Mouse (Mus musculus): Measurements from ENCODE around the gene Crtc3. TPM values are rescaled to one million over a fixed set of nuclear protein-coding genes. Genes with fewer than 3 reads are reported as not detected.

Gene Crtc3
- polyA plus RNA-seq, 1 experiment from 2014 or later: 18.5 TPM

- WGBS: 90% methylated on average over 5 of the region's 5 CpGs
- Histone ChIP-seq H3K4me2 (ENCODE audit: low read length) (no peak overlapping the region), H3K4me3 (ENCODE audit: control insufficient read depth in 1 of 2, insufficient read depth in 1 of 2, low read depth in 1 of 2, low read length in 2 of 2) (no peak overlapping the region), H3K9ac (ENCODE audit: low read length) (no peak overlapping the region), H3K27ac (replicated peaks in 1 of 2; ENCODE audit: control insufficient read depth in 1 of 2, insufficient read depth in 1 of 2, low read depth in 2 of 2, low read length in 2 of 2) (no peak overlapping the region), H3K36me3 (ENCODE audit: control insufficient read depth, insufficient read depth, low read length) (peaks cover 17% of the 10 kb centered on the region), H3K4me1 (ENCODE audit: control insufficient read depth in 2 of 2, insufficient read depth in 2 of 2, low read length in 2 of 2) (peaks cover 0 to 3% of the 10 kb centered on the region in 2 experiments; a peak in 1 of 4 replicates), H3K27me3 (ENCODE audit: control insufficient read depth, insufficient read depth, low read length) (no peaks in the 10 kb centered on the region), H3K9me3 (ENCODE audit: control insufficient read depth, low read length) (no peaks in the 10 kb centered on the region)
- no peak for ATAC-seq (ENCODE audit: insufficient number of reproducible peaks, insufficient read depth, low FRiP score, low read depth)
Observed at GRCm38 (mm10) chr7:80623276-80623675, 65.4 kb downstream of the Crtc3 start.

GRCm38 (mm10) chr7:80616096-80616495 is 72.6 kb downstream of the Crtc3 start:
- Histone ChIP-seq H3K27me3 (ENCODE audit: control insufficient read depth, insufficient read depth, low read length) (no peaks in the 10 kb centered on the region), H3K36me3 (ENCODE audit: control insufficient read depth, insufficient read depth, low read length) (peaks cover 28% of the 10 kb centered on the region), H3K9ac (ENCODE audit: low read length) (no peak overlapping the region), H3K27ac (replicated peaks in 1 of 2; ENCODE audit: control insufficient read depth in 1 of 2, insufficient read depth in 1 of 2, low read depth in 2 of 2, low read length in 2 of 2) (no peak overlapping the region), H3K4me1 (ENCODE audit: control insufficient read depth in 2 of 2, insufficient read depth in 2 of 2, low read length in 2 of 2) (peaks cover 13 to 14% of the 10 kb centered on the region in 2 experiments), H3K4me3 (ENCODE audit: control insufficient read depth in 1 of 2, insufficient read depth in 1 of 2, low read depth in 1 of 2, low read length in 2 of 2) (no peak overlapping the region), H3K9me3 (ENCODE audit: control insufficient read depth, low read length) (no peaks in the 10 kb centered on the region), H3K4me2 (ENCODE audit: low read length) (no peak overlapping the region)
- WGBS: 77% methylated on average over 9 of the region's 9 CpGs
- ATAC-seq (ENCODE audit: insufficient number of reproducible peaks, insufficient read depth, low FRiP score, low read depth): no peak

- Histone ChIP-seq H3K4me2 (ENCODE audit: low read length) (no peak overlapping the region), H3K27me3 (ENCODE audit: control insufficient read depth, insufficient read depth, low read length) (no peaks in the 10 kb centered on the region), H3K4me1 (ENCODE audit: control insufficient read depth in 2 of 2, insufficient read depth in 2 of 2, low read length in 2 of 2) (peaks cover 13 to 14% of the 10 kb centered on the region in 2 experiments), H3K4me3 (ENCODE audit: control insufficient read depth in 1 of 2, insufficient read depth in 1 of 2, low read depth in 1 of 2, low read length in 2 of 2) (no peak overlapping the region), H3K9me3 (ENCODE audit: control insufficient read depth, low read length) (no peaks in the 10 kb centered on the region), H3K9ac (ENCODE audit: low read length) (no peak overlapping the region), H3K36me3 (ENCODE audit: control insufficient read depth, insufficient read depth, low read length) (peaks cover 28% of the 10 kb centered on the region), H3K27ac (replicated peaks in 1 of 2; ENCODE audit: control insufficient read depth in 1 of 2, insufficient read depth in 1 of 2, low read depth in 2 of 2, low read length in 2 of 2) (no peak overlapping the region)
- 92% methylated on average over 3 of the region's 3 CpGs for WGBS
- no peak for ATAC-seq (ENCODE audit: insufficient number of reproducible peaks, insufficient read depth, low FRiP score, low read depth)
Observed at GRCm38 (mm10) chr7:80614042-80614441, 74.6 kb downstream of the Crtc3 start.

GRCm38 (mm10) chr7:80612191-80612787 is 76.4 kb downstream of the Crtc3 start:
- peak overlapping the region; percentile 45 to 69 for H3K27ac ChIP-seq (replicated peaks in 1 of 2; ENCODE audit: control insufficient read depth in 1 of 2, insufficient read depth in 1 of 2, low read depth in 2 of 2, low read length in 2 of 2)
- H3K27me3 ChIP-seq (ENCODE audit: control insufficient read depth, insufficient read depth, low read length): no peaks in the 10 kb centered on the region
- WGBS: 34% methylated on average over 11 of the region's 11 CpGs
- no peak overlapping the region for H3K4me2 ChIP-seq (ENCODE audit: low read length)
- H3K4me1 ChIP-seq (ENCODE audit: control insufficient read depth in 2 of 2, insufficient read depth in 2 of 2, low read length in 2 of 2): peaks cover 13 to 14% of the 10 kb centered on the region in 2 experiments
- 0 out of 2 replicates have a peak overlapping the region, but pooled peaks have one; percentile 38 for H3K9ac ChIP-seq (ENCODE audit: low read length)
- peak; percentile 51; the same call in 1 of the 2 replicates for ATAC-seq (ENCODE audit: insufficient number of reproducible peaks, insufficient read depth, low FRiP score, low read depth)
- no peak overlapping the region for H3K4me3 ChIP-seq (ENCODE audit: control insufficient read depth in 1 of 2, insufficient read depth in 1 of 2, low read depth in 1 of 2, low read length in 2 of 2)
- H3K9me3 ChIP-seq (ENCODE audit: control insufficient read depth, low read length): no peaks in the 10 kb centered on the region
- peaks cover 34% of the 10 kb centered on the region for H3K36me3 ChIP-seq (ENCODE audit: control insufficient read depth, insufficient read depth, low read length)

- ATAC-seq (ENCODE audit: insufficient number of reproducible peaks, insufficient read depth, low FRiP score, low read depth): no peak
- H3K9me3 ChIP-seq (ENCODE audit: control insufficient read depth, low read length): no peaks in the 10 kb centered on the region
- no peaks in the 10 kb centered on the region for H3K27me3 ChIP-seq (ENCODE audit: control insufficient read depth, insufficient read depth, low read length)
- 0 out of 2 replicates have a peak overlapping the region, but pooled peaks have one; percentile 38 for H3K9ac ChIP-seq (ENCODE audit: low read length)
- no peak overlapping the region for H3K4me3 ChIP-seq (ENCODE audit: control insufficient read depth in 1 of 2, insufficient read depth in 1 of 2, low read depth in 1 of 2, low read length in 2 of 2)
- peak overlapping the region; percentile 45 to 69; a peak in 3 of 4 replicates for H3K27ac ChIP-seq (replicated peaks in 1 of 2; ENCODE audit: control insufficient read depth in 1 of 2, insufficient read depth in 1 of 2, low read depth in 2 of 2, low read length in 2 of 2)
- H3K4me1 ChIP-seq (ENCODE audit: control insufficient read depth in 2 of 2, insufficient read depth in 2 of 2, low read length in 2 of 2): peaks cover 13 to 14% of the 10 kb centered on the region in 2 experiments
- peaks cover 34% of the 10 kb centered on the region for H3K36me3 ChIP-seq (ENCODE audit: control insufficient read depth, insufficient read depth, low read length)
- H3K4me2 ChIP-seq (ENCODE audit: low read length): no peak overlapping the region
- WGBS: 77% methylated on average over 7 of the region's 7 CpGs
Observed at GRCm38 (mm10) chr7:80611646-80612045, 77.0 kb downstream of the Crtc3 start.

GRCm38 (mm10) chr7:80607503-80607902 is 81.2 kb downstream of the Crtc3 start:
- WGBS: 59% methylated on average over 2 of the region's 2 CpGs
- no peak overlapping the region for H3K9ac ChIP-seq (ENCODE audit: low read length)
- H3K4me2 ChIP-seq (ENCODE audit: low read length): no peak overlapping the region
- no peak overlapping the region for H3K27ac ChIP-seq (replicated peaks in 1 of 2; ENCODE audit: control insufficient read depth in 1 of 2, insufficient read depth in 1 of 2, low read depth in 2 of 2, low read length in 2 of 2)
- H3K9me3 ChIP-seq (ENCODE audit: control insufficient read depth, low read length): no peaks in the 10 kb centered on the region
- peaks cover 14% of the 10 kb centered on the region for H3K36me3 ChIP-seq (ENCODE audit: control insufficient read depth, insufficient read depth, low read length)
- H3K27me3 ChIP-seq (ENCODE audit: control insufficient read depth, insufficient read depth, low read length): no peaks in the 10 kb centered on the region
- no peak for ATAC-seq (ENCODE audit: insufficient number of reproducible peaks, insufficient read depth, low FRiP score, low read depth)
- no peak overlapping the region for H3K4me3 ChIP-seq (ENCODE audit: control insufficient read depth in 1 of 2, insufficient read depth in 1 of 2, low read depth in 1 of 2, low read length in 2 of 2)
- H3K4me1 ChIP-seq (ENCODE audit: control insufficient read depth in 2 of 2, insufficient read depth in 2 of 2, low read length in 2 of 2): peaks cover 7 to 13% of the 10 kb centered on the region in 2 experiments

GRCm38 (mm10) chr7:80606435-80606834 is 82.2 kb downstream of the Crtc3 start:
- no peaks in the 10 kb centered on the region for H3K27me3 ChIP-seq (ENCODE audit: control insufficient read depth, insufficient read depth, low read length)
- WGBS: 79% methylated on average over 4 of the region's 4 CpGs
- H3K4me3 ChIP-seq (ENCODE audit: control insufficient read depth in 1 of 2, insufficient read depth in 1 of 2, low read depth in 1 of 2, low read length in 2 of 2): no peak overlapping the region
- H3K36me3 ChIP-seq (ENCODE audit: control insufficient read depth, insufficient read depth, low read length): peaks cover 19% of the 10 kb centered on the region
- no peak overlapping the region for H3K4me2 ChIP-seq (ENCODE audit: low read length)
- no peak for ATAC-seq (ENCODE audit: insufficient number of reproducible peaks, insufficient read depth, low FRiP score, low read depth)
- H3K27ac ChIP-seq (replicated peaks in 1 of 2; ENCODE audit: control insufficient read depth in 1 of 2, insufficient read depth in 1 of 2, low read depth in 2 of 2, low read length in 2 of 2): no peak overlapping the region
- no peaks in the 10 kb centered on the region for H3K9me3 ChIP-seq (ENCODE audit: control insufficient read depth, low read length)
- H3K4me1 ChIP-seq (ENCODE audit: control insufficient read depth in 2 of 2, insufficient read depth in 2 of 2, low read length in 2 of 2): peaks cover 2 to 4% of the 10 kb centered on the region in 2 experiments; a peak in 2 of 4 replicates
- no peak overlapping the region for H3K9ac ChIP-seq (ENCODE audit: low read length)

GRCm38 (mm10) chr7:80605557-80605930 is 83.1 kb downstream of the Crtc3 start:
- no peak for ATAC-seq (ENCODE audit: insufficient number of reproducible peaks, insufficient read depth, low FRiP score, low read depth)
- peaks cover 2 to 4% of the 10 kb centered on the region in 2 experiments; a peak in 2 of 4 replicates for H3K4me1 ChIP-seq (ENCODE audit: control insufficient read depth in 2 of 2, insufficient read depth in 2 of 2, low read length in 2 of 2)
- 37% methylated on average over 9 of the region's 10 CpGs for WGBS
- no peak overlapping the region for H3K9ac ChIP-seq (ENCODE audit: low read length)
- no peak overlapping the region for H3K27ac ChIP-seq (replicated peaks in 1 of 2; ENCODE audit: control insufficient read depth in 1 of 2, insufficient read depth in 1 of 2, low read depth in 2 of 2, low read length in 2 of 2)
- H3K4me2 ChIP-seq (ENCODE audit: low read length): no peak overlapping the region
- no peak overlapping the region for H3K4me3 ChIP-seq (ENCODE audit: control insufficient read depth in 1 of 2, insufficient read depth in 1 of 2, low read depth in 1 of 2, low read length in 2 of 2)
- no peaks in the 10 kb centered on the region for H3K27me3 ChIP-seq (ENCODE audit: control insufficient read depth, insufficient read depth, low read length)
- peaks cover 28% of the 10 kb centered on the region for H3K36me3 ChIP-seq (ENCODE audit: control insufficient read depth, insufficient read depth, low read length)
- no peaks in the 10 kb centered on the region for H3K9me3 ChIP-seq (ENCODE audit: control insufficient read depth, low read length)
